Mouse (Mus musculus) erythroblast, embryonic 14.5 days (primary cell): ENCODE results near the gene Tnfsf4. TPM values are rescaled to one million over a fixed set of nuclear protein-coding genes. Genes with fewer than 3 reads are reported as not detected.

ENCODE experiments used
- H3K27me3 ChIP-seq: 2 replicates; pipeline ENCODE4 v1.6.1; 2012; ENCODE audit warnings: inconsistent platforms; ENCODE audit not compliant: control insufficient read depth
- H3K36me3 ChIP-seq: 2 replicates; pipeline ENCODE4 v1.6.1; 2012; ENCODE audit warnings: mild to moderate bottlenecking, inconsistent platforms; ENCODE audit not compliant: control insufficient read depth
- H3K4me1 ChIP-seq: 2 replicates; pipeline ENCODE4 v1.6.1; 2012; ENCODE audit warnings: inconsistent platforms; ENCODE audit not compliant: control insufficient read depth
- H3K4me3 ChIP-seq: replicated peaks from 2 replicates; pipeline ENCODE3; 2012; ENCODE audit warnings: moderate library complexity, mild to moderate bottlenecking, inconsistent platforms
- H3K9me3 ChIP-seq: 2 replicates; pipeline ENCODE4 v1.6.1; 2012; ENCODE audit warnings: low read length, inconsistent platforms, mixed read lengths; ENCODE audit not compliant: control insufficient read depth
- GATA1 ChIP-seq: IDR thresholded peaks from 2 replicates; pipeline ENCODE4 v1.6.1; 2012; ENCODE audit warnings: low read length, inconsistent platforms, mixed read lengths
- TAL1 ChIP-seq: IDR thresholded peaks from 3 replicates; pipeline ENCODE4 v1.6.1; 2012; ENCODE audit warnings: low read length, inconsistent platforms, mixed read lengths
- polyA plus RNA-seq: library from polyadenylated mRNA; stranded (reverse); fragments of >175 nt; gene quantifications from 2 replicates; pipeline ENCODE4 v1.2.3, GENCODE M21; 2012

Tnfsf4 gene
- polyA plus RNA-seq: not detected in 2 replicates

- no peaks in the 10 kb centered on the region for H3K36me3 ChIP-seq
- H3K4me1 ChIP-seq: no peaks in the 10 kb centered on the region
- H3K9me3 ChIP-seq: no peaks in the 10 kb centered on the region
- TF ChIP-seq GATA1: no peak
- no peak within 1 kb of the TSS for H3K4me3 ChIP-seq
- H3K27me3 ChIP-seq: 0 out of 2 replicates have a peak, but pooled peaks cover 6% of the 10 kb centered on the region
Measured at GRCm38 (mm10) chr1:161394931-161395459, at the start of gene Tnfsf4. Tnfsf4 (plus strand) TSS chr1:161395409.

DNA sequence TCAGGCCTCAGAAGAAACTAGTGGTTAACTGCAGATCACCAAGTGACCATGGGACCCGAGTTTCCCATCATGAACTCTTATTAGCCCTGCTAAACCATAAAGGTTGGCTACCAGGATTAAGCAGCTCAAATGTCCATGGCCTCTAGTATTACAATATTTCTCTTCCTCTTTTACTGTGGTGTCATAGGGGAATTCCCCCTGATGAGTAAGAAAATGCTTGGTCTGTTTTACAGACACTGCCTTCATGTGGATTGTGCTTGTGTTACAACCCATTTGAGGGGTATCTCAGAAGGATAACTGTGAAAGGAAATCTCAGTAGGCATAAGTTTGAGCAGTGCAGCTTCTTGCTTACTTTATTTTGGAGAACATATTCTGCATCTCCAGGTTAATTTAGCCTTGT, 44.2 kb upstream of the Tnfsf4 start:
- Histone ChIP-seq H3K36me3 (no peaks in the 10 kb centered on the region), H3K4me3 (no peak overlapping the region), H3K27me3 (no peaks in the 10 kb centered on the region), H3K4me1 (no peaks in the 10 kb centered on the region), H3K9me3 (no peaks in the 10 kb centered on the region)
- TF ChIP-seq GATA1: no peak
- TF ChIP-seq TAL1: no peak

GRCm38 (mm10) chr1:161365006-161365405, 30.2 kb upstream of the Tnfsf4 start:
- no peaks in the 10 kb centered on the region for H3K4me1 ChIP-seq
- no peaks in the 10 kb centered on the region for H3K36me3 ChIP-seq
- H3K27me3 ChIP-seq: no peaks in the 10 kb centered on the region
- TF ChIP-seq GATA1 (no peak), TAL1 (no peak)
- no peaks in the 10 kb centered on the region for H3K9me3 ChIP-seq
- no peak overlapping the region for H3K4me3 ChIP-seq

- Histone ChIP-seq H3K4me3 (no peak overlapping the region), H3K4me1 (no peaks in the 10 kb centered on the region), H3K36me3 (no peaks in the 10 kb centered on the region), H3K27me3 (no peaks in the 10 kb centered on the region), H3K9me3 (no peaks in the 10 kb centered on the region)
- TF ChIP-seq GATA1 (no peak), TAL1 (no peak)
Measured at GRCm38 (mm10) chr1:161371919-161372318, 23.3 kb upstream of the Tnfsf4 start.

- Histone ChIP-seq H3K4me3 (no peak overlapping the region), H3K27me3 (no peaks in the 10 kb centered on the region), H3K9me3 (no peaks in the 10 kb centered on the region), H3K4me1 (no peaks in the 10 kb centered on the region), H3K36me3 (no peaks in the 10 kb centered on the region)
- TF ChIP-seq GATA1: no peak
- TF ChIP-seq TAL1: no peak
Measured at GRCm38 (mm10) chr1:161375866-161376265, 19.3 kb upstream of the Tnfsf4 start.

- no peaks in the 10 kb centered on the region for H3K36me3 ChIP-seq
- TF ChIP-seq GATA1 (no peak), TAL1 (no peak)
- H3K4me1 ChIP-seq: no peaks in the 10 kb centered on the region
- H3K9me3 ChIP-seq: no peaks in the 10 kb centered on the region
- no peaks in the 10 kb centered on the region for H3K27me3 ChIP-seq
- no peak overlapping the region for H3K4me3 ChIP-seq
Measured at GRCm38 (mm10) chr1:161378571-161378970, 16.6 kb upstream of the Tnfsf4 start.

GRCm38 (mm10) chr1:161379685-161380424, 15.4 kb upstream of the Tnfsf4 start:
- no peak for TF ChIP-seq TAL1
- no peaks in the 10 kb centered on the region for H3K27me3 ChIP-seq
- no peaks in the 10 kb centered on the region for H3K4me1 ChIP-seq
- H3K36me3 ChIP-seq: no peaks in the 10 kb centered on the region
- no peak overlapping the region for H3K4me3 ChIP-seq
- no peaks in the 10 kb centered on the region for H3K9me3 ChIP-seq

DNA sequence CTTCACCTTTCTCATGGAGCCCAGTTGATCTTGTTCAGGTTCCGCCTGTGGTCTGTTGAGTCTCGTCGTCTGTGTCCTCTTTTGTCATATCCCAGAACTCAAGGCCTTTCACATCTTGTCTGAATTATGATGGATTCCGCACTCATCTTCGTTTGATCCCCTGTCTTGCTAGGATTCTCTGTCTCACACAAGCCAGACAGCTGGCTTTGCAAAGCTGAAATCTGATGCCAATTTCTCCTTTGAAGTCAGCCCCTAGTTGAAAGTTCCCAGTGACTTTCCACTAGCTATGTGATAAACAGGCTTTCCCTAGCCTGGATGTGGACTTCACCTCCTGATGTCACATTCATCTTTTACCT, 14.8 kb upstream of the Tnfsf4 start:
- H3K36me3 ChIP-seq: no peaks in the 10 kb centered on the region
- H3K4me1 ChIP-seq: no peaks in the 10 kb centered on the region
- H3K9me3 ChIP-seq: no peaks in the 10 kb centered on the region
- TF ChIP-seq GATA1 (no peak), TAL1 (no peak)
- H3K4me3 ChIP-seq: no peak overlapping the region
- H3K27me3 ChIP-seq: no peaks in the 10 kb centered on the region

DNA sequence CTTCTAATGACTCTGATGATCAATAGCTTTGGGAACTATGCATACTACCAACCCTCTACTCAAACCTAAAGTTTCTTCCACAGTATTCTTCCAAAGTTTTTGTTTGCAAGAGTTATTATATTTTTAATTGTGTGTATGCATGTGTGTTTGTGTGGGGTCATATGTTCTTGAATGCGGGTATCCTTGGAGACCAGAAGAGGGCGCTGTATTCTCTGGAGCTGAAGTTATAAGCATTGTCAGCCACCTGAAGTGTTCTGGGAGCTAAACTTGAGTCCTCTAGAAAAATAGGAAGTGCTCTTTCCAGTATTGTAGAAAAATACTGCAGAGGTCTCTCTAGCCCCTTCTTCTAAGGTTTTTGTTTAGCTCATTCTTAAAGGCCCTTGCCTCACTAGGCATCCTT, 5.1 kb upstream of the Tnfsf4 start:
- Histone ChIP-seq H3K9me3 (no peaks in the 10 kb centered on the region), H3K36me3 (no peaks in the 10 kb centered on the region), H3K4me1 (no peaks in the 10 kb centered on the region), H3K4me3 (no peak overlapping the region), H3K27me3 (no peaks in the 10 kb centered on the region)
- TF ChIP-seq TAL1 (no peak), GATA1 (no peak)

DNA sequence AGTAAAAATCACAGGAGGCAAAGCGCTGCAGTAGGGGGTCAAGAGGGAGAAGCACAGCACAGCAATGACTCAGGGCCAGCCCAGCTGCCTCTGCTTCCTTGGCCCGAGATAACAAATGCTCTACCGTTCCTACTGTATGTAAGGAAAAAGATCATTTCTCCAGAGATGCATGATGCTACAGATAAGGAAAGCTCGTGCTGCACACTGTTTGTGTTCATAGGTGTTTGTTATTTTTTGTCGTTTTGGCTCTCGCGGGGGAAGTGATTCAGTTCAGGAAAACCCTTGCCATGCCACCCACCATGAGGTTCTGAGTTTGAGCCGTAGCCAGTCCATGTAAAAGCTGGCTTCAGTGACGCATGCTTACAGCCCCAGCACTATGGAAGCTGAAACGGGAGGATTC, 2.3 kb upstream of the Tnfsf4 start:
- Histone ChIP-seq H3K9me3 (no peaks in the 10 kb centered on the region), H3K4me3 (no peak overlapping the region), H3K36me3 (no peaks in the 10 kb centered on the region), H3K4me1 (no peaks in the 10 kb centered on the region), H3K27me3 (0 out of 2 replicates have a peak, but pooled peaks cover 6% of the 10 kb centered on the region)
- TF ChIP-seq GATA1: no peak
- TF ChIP-seq TAL1: no peak
